19 mouse cellular contexts compared by ENCODE assay signal in the genomic region with DNA sequence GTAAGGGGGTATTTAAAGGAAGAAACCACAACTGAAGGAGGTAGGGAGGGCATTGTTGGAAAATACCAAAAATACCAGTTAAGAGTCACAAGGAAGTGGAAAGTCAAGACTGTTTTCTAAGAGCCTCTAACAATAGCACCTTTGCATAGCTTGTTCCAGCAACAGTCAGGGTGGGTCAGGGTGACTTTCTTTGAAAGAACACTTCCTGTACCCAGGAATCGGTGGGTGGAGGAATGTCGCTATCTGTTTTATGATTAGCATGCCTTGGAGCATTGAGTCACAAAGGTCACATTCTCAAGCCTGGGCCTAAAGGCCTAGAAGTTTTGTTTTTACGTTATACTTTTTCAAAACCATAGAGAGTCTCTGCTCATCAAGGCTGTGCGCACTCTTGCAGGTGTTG. TPM values are rescaled to one million over a fixed set of nuclear protein-coding genes. Genes with fewer than 3 reads are reported as not detected.
DNase-seq lines count a peak whose midpoint lies in the region; ATAC-seq and TF ChIP-seq lines count a peak whose summit lies in the region.
"Not testable (repeated sequence)": the region's sequence is repeated elsewhere in the genome, so short reads cannot be mapped to it uniquely, and the experiment has no call there.
"Had no signal": no experiment of that assay in that cellular context is flagged by ENCODE, and none has a peak within 500 bp of the region (broad histone marks: within the 10 kb centered on the region; RNA-seq: fewer than 3 reads in every experiment).

No protein-coding gene starts in this region.

- 66% methylated on average over 4 of the region's 4 CpGs for WGBS in intestine, embryonic 15.5 days
- 49% methylated on average over 4 of the region's 4 CpGs for WGBS in intestine, postnatal 0 days
- 68% methylated on average over 4 of the region's 4 CpGs for WGBS in stomach, embryonic 15.5 days
- 54% methylated on average over 4 of the region's 4 CpGs for WGBS in stomach, postnatal 0 days

- not testable (repeated sequence) for TF ChIP-seq CTCF in intestine, postnatal 0 days (IDR thresholded peaks at IDR 0.05; ENCODE audit: low read depth); stomach, postnatal 0 days (IDR thresholded peaks at IDR 0.05; ENCODE audit: low read depth)

- H3K4me2 ChIP-seq in intestine, embryonic 15.5 days (replicated peaks); intestine, postnatal 0 days (replicated peaks; ENCODE audit: low read depth); stomach, embryonic 15.5 days; stomach, postnatal 0 days (replicated peaks; ENCODE audit: low read depth): not testable (repeated sequence)

- H3K27ac ChIP-seq in intestine, embryonic 15.5 days: peak overlapping the region; percentile 56; the same call in 1 of the 2 replicates
- peak overlapping the region; percentile 86 for H3K27ac ChIP-seq in intestine, postnatal 0 days (ENCODE audit: low read depth, low read length)
- H3K27ac ChIP-seq in stomach, embryonic 15.5 days: peak overlapping the region; percentile 33; the same call in 1 of the 2 replicates
- peak overlapping the region; percentile 74 for H3K27ac ChIP-seq in stomach, postnatal 0 days (replicated peaks)

- peak; percentile 64 for ATAC-seq in intestine, embryonic 15.5 days
- ATAC-seq in intestine, postnatal 0 days: peak; percentile 70
- not testable (repeated sequence) for ATAC-seq in stomach, embryonic 15.5 days (ENCODE audit: insufficient read depth, low FRiP score, low read depth)
- ATAC-seq in stomach, postnatal 0 days (ENCODE audit: low FRiP score, low TSS enrichment): peak; percentile 65

- not testable (repeated sequence) for H3K4me3 ChIP-seq in intestine, embryonic 15.5 days (replicated peaks); intestine, postnatal 0 days (ENCODE audit: low read depth, low read length); stomach, embryonic 15.5 days (replicated peaks); stomach, postnatal 0 days (ENCODE audit: low read depth, low read length)

- H3K9me3 ChIP-seq in intestine, embryonic 15.5 days; intestine, postnatal 0 days (ENCODE audit: control insufficient read depth); stomach, embryonic 15.5 days; stomach, postnatal 0 days (ENCODE audit: control insufficient read depth, low read length): not testable (repeated sequence)

- not testable (repeated sequence) for TF ChIP-seq EP300 in stomach, postnatal 0 days (optimal IDR thresholded peaks at IDR 0.05)

- H3K9ac ChIP-seq in intestine, embryonic 15.5 days; intestine, postnatal 0 days (ENCODE audit: low read depth, low read length); stomach, embryonic 15.5 days; stomach, postnatal 0 days (ENCODE audit: low read length): not testable (repeated sequence)

- H3K27me3 ChIP-seq in intestine, embryonic 15.5 days (replicated peaks); intestine, postnatal 0 days (replicated peaks; ENCODE audit: control insufficient read depth, insufficient read depth, low read length); stomach, embryonic 15.5 days (replicated peaks); stomach, postnatal 0 days (ENCODE audit: control insufficient read depth, insufficient read depth, low read length): not testable (repeated sequence)

- not testable (repeated sequence) for H3K36me3 ChIP-seq in intestine, embryonic 15.5 days; intestine, postnatal 0 days (ENCODE audit: control insufficient read depth, insufficient read depth); stomach, embryonic 15.5 days; stomach, postnatal 0 days (ENCODE audit: control insufficient read depth, insufficient read depth, low read length)

- not testable (repeated sequence) for H3K4me1 ChIP-seq in intestine, embryonic 15.5 days (replicated peaks); intestine, postnatal 0 days (replicated peaks; ENCODE audit: control insufficient read depth, insufficient read depth, low read length); stomach, embryonic 15.5 days; stomach, postnatal 0 days (replicated peaks; ENCODE audit: control insufficient read depth, insufficient read depth)

- peak; percentile 64 for DNase-seq in R1 (ENCODE audit: low read depth, low spot score)
- DNase-seq in cerebellum, adult 9-11 months: peak; percentile 17
- peak; percentile 58 for DNase-seq in stomach, postnatal 0 days (ENCODE audit: low spot score)

RNA-seq across cellular contexts. Expression of a gene that starts 6.4 kb away (rescaled TPM):
- 6.1 and 7.6 TPM in 2 replicates for polyA plus RNA-seq in intestine, embryonic 15.5 days (2015; fragmentation: Nextera tagmentation; extraction: Ambion mirVana)
- 5.5 and 6.2 TPM in 2 replicates for polyA plus RNA-seq in intestine, postnatal 0 days (2015; fragmentation: Nextera tagmentation; extraction: Ambion mirVana)
- 9.0 and 10.0 TPM in 2 replicates for polyA plus RNA-seq in stomach, embryonic 15.5 days (2015; fragmentation: Nextera tagmentation; extraction: Ambion mirVana)
- 9.6 and 11.0 TPM in 2 replicates for polyA plus RNA-seq in stomach, postnatal 0 days (2015; fragmentation: Nextera tagmentation; extraction: Ambion mirVana)
- polyA plus RNA-seq: G1E had no signal

RNA-seq across cellular contexts. Expression of a gene that starts 16.8 kb away (rescaled TPM):
- polyA plus RNA-seq in intestine, embryonic 15.5 days (2015; fragmentation: Nextera tagmentation; extraction: Ambion mirVana): 150 and 153 TPM in 2 replicates
- polyA plus RNA-seq in intestine, postnatal 0 days (2015; fragmentation: Nextera tagmentation; extraction: Ambion mirVana): 167 and 171 TPM in 2 replicates
- polyA plus RNA-seq in stomach, embryonic 15.5 days (2015; fragmentation: Nextera tagmentation; extraction: Ambion mirVana): 141 and 152 TPM in 2 replicates
- 152 and 153 TPM in 2 replicates for polyA plus RNA-seq in stomach, postnatal 0 days (2015; fragmentation: Nextera tagmentation; extraction: Ambion mirVana)

RNA-seq across cellular contexts. Expression of a gene that starts 18.8 kb away (rescaled TPM):
- 17.8 and 22.6 TPM in 2 replicates for polyA plus RNA-seq in intestine, embryonic 15.5 days (2015; fragmentation: Nextera tagmentation; extraction: Ambion mirVana)
- 8.2 and 10.5 TPM in 2 replicates for polyA plus RNA-seq in intestine, postnatal 0 days (2015; fragmentation: Nextera tagmentation; extraction: Ambion mirVana)
- polyA plus RNA-seq in stomach, embryonic 15.5 days (2015; fragmentation: Nextera tagmentation; extraction: Ambion mirVana): 23.3 and 24.1 TPM in 2 replicates
- 10.5 and 11.0 TPM in 2 replicates for polyA plus RNA-seq in stomach, postnatal 0 days (2015; fragmentation: Nextera tagmentation; extraction: Ambion mirVana)

RNA-seq across cellular contexts. Expression of a gene that starts 34.6 kb away (rescaled TPM):
- polyA plus RNA-seq in intestine, embryonic 15.5 days (2015; fragmentation: Nextera tagmentation; extraction: Ambion mirVana): 36.8 and 38.0 TPM in 2 replicates
- 31.3 and 37.0 TPM in 2 replicates for polyA plus RNA-seq in intestine, postnatal 0 days (2015; fragmentation: Nextera tagmentation; extraction: Ambion mirVana)
- 39.6 and 42.0 TPM in 2 replicates for polyA plus RNA-seq in stomach, embryonic 15.5 days (2015; fragmentation: Nextera tagmentation; extraction: Ambion mirVana)
- polyA plus RNA-seq in stomach, postnatal 0 days (2015; fragmentation: Nextera tagmentation; extraction: Ambion mirVana): 87.9 and 89.3 TPM in 2 replicates
- polyA plus RNA-seq: activated CD4-positive, CD25-positive, alpha-beta regulatory T cell, adult 4 months; erythroblast, embryonic 14.5 days had no signal

RNA-seq across cellular contexts. Expression of a gene that starts 42.6 kb away (rescaled TPM):
- not detected in 2 replicates for polyA plus RNA-seq in intestine, embryonic 15.5 days (2015; fragmentation: Nextera tagmentation; extraction: Ambion mirVana)
- polyA plus RNA-seq in intestine, postnatal 0 days (2015; fragmentation: Nextera tagmentation; extraction: Ambion mirVana): not detected in 2 replicates
- polyA plus RNA-seq in stomach, embryonic 15.5 days (2015; fragmentation: Nextera tagmentation; extraction: Ambion mirVana): not detected in 2 replicates
- not detected in 2 replicates for polyA plus RNA-seq in stomach, postnatal 0 days (2015; fragmentation: Nextera tagmentation; extraction: Ambion mirVana)
- polyA plus RNA-seq: activated CD4-positive, CD25-positive, alpha-beta regulatory T cell, adult 4 months; C2C12; cerebellum, adult 2 months; embryonic facial prominence, embryonic 11.5 days; embryonic facial prominence, embryonic 13.5 days; embryonic facial prominence, embryonic 15.5 days; erythroblast, embryonic 14.5 days; forebrain, embryonic 10.5 days; forebrain, embryonic 12.5 days; forebrain, embryonic 14.5 days; forebrain, embryonic 16.5 days; G1E; Patski had no signal

Comparison
In these comparisons a context has a peak if more than half of its experiments do, and no peak if none do; other contexts are left out.
1. H3K27ac ChIP-seq: peak in every context shown above with its lines; median percentile 86 in intestine, postnatal 0 days; 74 in stomach, postnatal 0 days; 56 in intestine, embryonic 15.5 days; 33 in stomach, embryonic 15.5 days.